Mouse (Mus musculus) testis, adult 2 months (tissue): ENCODE measurements around the gene Tmem107. TPM values are rescaled to one million over a fixed set of nuclear protein-coding genes. Genes with fewer than 3 reads are reported as not detected.

ENCODE experiments used
- H3K27ac ChIP-seq: fragments of 200-500 bp; 2 replicates; pipeline ENCODE4 v1.5.1; 2012; ENCODE audit warnings: low read depth, low read length; ENCODE audit not compliant: control insufficient read depth, insufficient read depth
- H3K27me3 ChIP-seq: fragments of 200-500 bp; 2 replicates; pipeline ENCODE4 v1.6.1; 2012; ENCODE audit warnings: mild to moderate bottlenecking, low read length, moderate library complexity; ENCODE audit not compliant: control insufficient read depth, insufficient read depth
- H3K36me3 ChIP-seq: fragments of 200-500 bp; 2 replicates; pipeline ENCODE4 v1.6.1; 2012; ENCODE audit warnings: mild to moderate bottlenecking, low read length; ENCODE audit not compliant: control insufficient read depth, insufficient read depth
- H3K4me1 ChIP-seq: fragments of 200-500 bp; 2 replicates; pipeline ENCODE4 v1.6.1; 2012; ENCODE audit warnings: low read length; ENCODE audit not compliant: control insufficient read depth, insufficient read depth
- H3K4me3 ChIP-seq: fragments of 200-500 bp; 2 replicates; pipeline ENCODE4 v1.5.1; 2012; ENCODE audit warnings: low read depth, mild to moderate bottlenecking, low read length, moderate library complexity, mixed read lengths; ENCODE audit not compliant: control insufficient read depth
- CTCF ChIP-seq: fragments of 200-500 bp; IDR thresholded peaks from 2 replicates; pipeline ENCODE4 v1.5.1; 2012; ENCODE audit warnings: low read depth, mild to moderate bottlenecking, inconsistent platforms, low read length, moderate library complexity; ENCODE audit not compliant: control insufficient read depth, insufficient read depth, insufficient replicate concordance
- POLR2A ChIP-seq: fragments of 200-500 bp; IDR thresholded peaks from 2 replicates; pipeline ENCODE4 v1.6.1; 2012; ENCODE audit warnings: low read depth, mild to moderate bottlenecking, inconsistent platforms, low read length, moderate library complexity; ENCODE audit not compliant: control insufficient read depth
- polyA plus RNA-seq: library from polyadenylated mRNA; depleted of rRNA; stranded (reverse); fragments of >200 nt; gene quantifications from 2 replicates; pipeline ENCODE4 v1.2.3, GENCODE M21; 2012

Tmem107 gene
- polyA plus RNA-seq, 1 experiment = 135 TPM

DNA sequence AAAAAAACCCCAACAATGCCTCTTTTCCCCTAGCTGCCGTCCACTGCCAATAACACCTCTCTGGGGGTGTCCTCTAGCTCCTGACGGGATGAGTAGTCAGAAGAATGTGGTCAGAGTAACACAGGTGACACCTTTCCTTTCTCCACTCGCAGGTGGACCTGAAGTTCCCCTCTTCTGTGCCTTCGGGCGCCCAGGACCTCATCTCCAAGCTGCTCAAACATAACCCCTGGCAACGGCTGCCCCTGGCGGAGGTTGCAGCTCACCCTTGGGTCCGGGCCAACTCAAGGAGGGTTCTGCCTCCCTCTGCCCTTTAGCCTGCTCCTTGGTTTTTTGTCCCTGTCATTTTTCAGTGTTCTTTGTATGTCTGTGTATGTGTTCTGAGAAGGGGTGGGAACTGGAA is 19.9 kb upstream of the Tmem107 start:
- Histone ChIP-seq H3K27me3 (no peaks in the 10 kb centered on the region), H3K4me1 (peaks cover 7% of the 10 kb centered on the region), H3K27ac (no peak overlapping the region), H3K36me3 (no peaks in the 10 kb centered on the region; the same call in none of the 2 replicates), H3K4me3 (no peak overlapping the region)
- TF ChIP-seq CTCF = no peak
- TF ChIP-seq POLR2A = no peak

GRCm38 (mm10) chr11:69051771-69052170 is 18.8 kb upstream of the Tmem107 start:
- no peaks in the 10 kb centered on the region; the same call in none of the 2 replicates for H3K36me3 ChIP-seq
- H3K27me3 ChIP-seq = no peaks in the 10 kb centered on the region
- H3K4me1 ChIP-seq = no peaks in the 10 kb centered on the region; the same call in 1 of the 2 replicates
- no peak for TF ChIP-seq CTCF
- TF ChIP-seq POLR2A = no peak
- no peak overlapping the region for H3K27ac ChIP-seq
- H3K4me3 ChIP-seq = no peak overlapping the region

DNA sequence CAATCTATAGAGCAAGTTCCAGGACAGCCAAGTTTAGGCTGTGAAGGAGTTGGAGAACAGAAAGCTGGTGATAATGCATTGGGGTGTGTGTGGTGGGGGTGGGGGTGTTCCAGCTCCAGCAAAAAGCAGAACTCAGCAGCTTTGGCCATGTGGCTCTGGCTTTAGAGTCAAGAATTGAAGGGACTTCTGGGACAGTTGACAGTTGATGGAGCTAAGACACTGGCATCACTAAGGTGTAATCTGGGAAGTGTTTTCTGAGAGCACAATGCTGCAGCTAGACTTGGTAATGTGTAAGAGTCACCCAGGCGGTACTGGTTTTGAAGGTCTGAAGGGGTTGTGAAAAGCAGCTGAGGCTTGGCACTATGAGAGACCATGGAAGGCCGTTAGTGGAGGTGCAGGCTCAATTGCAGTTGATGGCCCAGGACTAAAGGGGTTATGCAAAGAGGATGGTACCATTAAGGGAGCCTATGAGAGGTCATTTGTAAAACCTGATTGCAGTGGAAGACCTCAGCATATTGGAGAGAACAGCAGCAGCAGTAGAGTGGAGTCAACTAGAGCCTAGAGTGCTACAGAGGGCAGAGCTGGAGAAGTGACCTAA is 17.7 kb upstream of the Tmem107 start:
- Histone ChIP-seq H3K27me3 (no peaks in the 10 kb centered on the region), H3K27ac (no peak overlapping the region), H3K4me3 (no peak overlapping the region), H3K36me3 (no peaks in the 10 kb centered on the region; the same call in none of the 2 replicates), H3K4me1 (no peaks in the 10 kb centered on the region; the same call in 1 of the 2 replicates)
- no peak for TF ChIP-seq POLR2A
- no peak for TF ChIP-seq CTCF

DNA sequence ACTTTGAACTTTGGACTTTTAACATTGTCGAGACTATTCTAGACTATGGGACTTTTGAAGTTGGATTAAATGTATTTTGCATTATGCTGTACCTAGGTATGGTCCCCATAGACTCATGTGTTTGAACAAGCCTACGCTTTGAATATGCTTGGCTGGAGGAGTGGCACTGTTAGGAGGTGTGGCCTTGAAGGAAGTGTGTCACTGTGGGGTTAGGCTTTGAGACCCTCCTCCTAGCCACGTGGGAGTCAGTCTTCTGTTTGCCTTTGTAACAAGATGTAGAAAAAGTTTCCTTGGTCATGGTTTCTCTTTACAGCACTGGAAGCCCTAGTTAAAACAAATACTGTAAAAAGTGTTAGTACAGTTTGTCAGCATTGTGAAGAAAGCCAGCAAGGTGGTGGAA is 16.8 kb upstream of the Tmem107 start:
- Histone ChIP-seq H3K27me3 (no peaks in the 10 kb centered on the region), H3K27ac (no peak overlapping the region), H3K4me1 (peaks cover 6% of the 10 kb centered on the region), H3K36me3 (no peaks in the 10 kb centered on the region; the same call in none of the 2 replicates), H3K4me3 (no peak overlapping the region)
- TF ChIP-seq CTCF = no peak
- TF ChIP-seq POLR2A = no peak

DNA sequence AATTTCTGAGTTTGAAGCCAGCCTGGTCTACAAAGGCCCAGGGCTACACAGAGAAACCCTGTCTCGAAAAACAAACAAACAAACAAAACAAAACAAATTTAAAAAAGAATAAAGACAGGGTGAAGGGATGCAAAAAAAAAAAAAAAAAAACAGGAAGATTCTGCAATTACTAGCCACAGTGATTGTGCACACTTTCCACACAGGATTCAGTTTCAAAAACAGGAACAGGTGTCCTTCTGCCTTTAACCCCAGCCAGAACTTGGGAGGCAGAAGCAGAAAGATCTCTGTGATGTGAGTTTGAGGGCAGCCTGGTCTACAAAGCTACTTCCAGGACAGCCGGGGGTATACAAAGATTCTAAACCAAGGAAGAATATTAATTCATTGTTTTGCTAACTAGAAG is 12.3 kb upstream of the Tmem107 start:
- Histone ChIP-seq H3K27ac (peak overlapping the region; percentile 85), H3K27me3 (no peaks in the 10 kb centered on the region), H3K4me3 (peak overlapping the region; percentile 99), H3K36me3 (no peaks in the 10 kb centered on the region), H3K4me1 (peaks cover 14% of the 10 kb centered on the region)
- TF ChIP-seq CTCF = no peak
- TF ChIP-seq POLR2A = no peak

DNA sequence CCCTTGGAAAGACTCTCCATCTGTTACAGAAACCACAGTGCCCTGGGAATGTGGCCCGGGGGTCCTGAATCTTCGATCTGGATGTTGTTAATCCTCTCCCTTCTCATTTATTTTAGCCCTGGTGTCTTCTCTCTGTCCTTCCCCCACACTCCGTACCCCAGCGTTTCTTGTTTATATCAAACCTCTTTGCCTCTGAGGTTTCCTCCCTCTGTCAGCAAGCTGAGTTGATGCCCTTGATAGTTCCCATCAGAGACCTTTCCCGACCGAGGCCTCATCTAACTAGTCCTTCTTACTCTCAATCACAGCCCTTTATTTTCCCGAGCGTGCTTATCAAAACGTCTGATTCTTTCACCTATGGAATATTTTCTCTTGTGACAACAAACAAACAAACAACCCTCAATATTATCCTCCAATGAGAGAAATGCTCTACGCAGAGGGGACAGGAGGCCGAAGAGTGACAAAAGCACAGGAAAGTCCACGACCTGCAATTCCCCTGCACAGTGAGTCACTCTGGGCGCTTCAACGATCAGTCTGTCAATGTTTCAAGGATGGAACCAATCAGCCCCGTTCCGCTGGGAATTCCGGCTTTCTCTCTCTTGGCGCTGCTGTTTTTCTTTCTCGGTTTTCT is 11.8 kb upstream of the Tmem107 start:
- no peaks in the 10 kb centered on the region for H3K27me3 ChIP-seq
- peak overlapping the region; percentile 99 for H3K4me3 ChIP-seq
- no peaks in the 10 kb centered on the region for H3K36me3 ChIP-seq
- H3K27ac ChIP-seq = peak overlapping the region; percentile 85
- no peak for TF ChIP-seq POLR2A
- 0 out of 2 replicates have a peak, but pooled peaks have one; percentile 11 for TF ChIP-seq CTCF
- H3K4me1 ChIP-seq = peaks cover 17% of the 10 kb centered on the region

DNA sequence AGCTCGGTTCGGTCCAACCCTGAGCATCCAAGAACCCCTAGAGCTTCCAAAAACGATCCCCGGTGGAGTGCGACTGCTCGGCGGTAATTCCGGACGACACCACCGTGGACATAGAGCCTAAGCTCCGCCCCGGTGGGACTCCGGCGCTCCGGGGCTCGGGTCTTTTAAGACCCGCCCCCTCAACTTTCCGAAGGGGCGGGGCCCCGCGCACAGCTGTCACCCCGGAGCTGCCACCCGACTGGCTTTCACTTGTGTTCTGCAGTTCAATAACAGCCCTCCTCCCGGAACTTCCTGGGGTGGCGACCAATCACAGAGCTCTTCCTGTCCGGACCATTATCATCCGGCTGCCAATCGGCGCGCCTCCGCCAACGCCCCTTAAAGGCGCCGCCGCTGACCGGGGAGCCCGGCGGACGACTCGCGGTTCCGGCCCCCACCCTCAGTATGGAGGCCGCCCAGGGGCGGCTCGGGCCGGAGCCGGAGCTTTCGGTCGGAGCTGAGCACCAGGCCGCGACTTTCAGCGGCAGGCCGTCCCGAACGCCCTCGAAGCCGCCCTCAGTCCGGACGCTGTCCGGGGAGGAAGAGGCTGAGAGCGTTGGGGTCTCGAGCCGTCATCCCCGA is 11.1 kb upstream of the Tmem107 start, which contains the start of gene Borcs6:
Gene Borcs6, plus strand, starts transcription at position 361 of the 618 bp plus-strand sequence.
- TF ChIP-seq POLR2A = peak; percentile 43
- TF ChIP-seq CTCF = no peak
- Histone ChIP-seq H3K27ac (peak within 1 kb of the TSS; percentile 96), H3K4me3 (peak within 1 kb of the TSS; percentile 99), H3K27me3 (no peaks in the 10 kb centered on the region), H3K36me3 (no peaks in the 10 kb centered on the region), H3K4me1 (peaks cover 20% of the 10 kb centered on the region)
